Mouse (Mus musculus) C2C12 (cell line): ENCODE measurements around the gene Crocc.

Source experiments
- CTCF ChIP-seq: IDR thresholded peaks from one replicate; pipeline ENCODE4 v1.5.1; 2011; ENCODE audit not compliant: control insufficient read depth, insufficient read depth, insufficient read length
- MAX ChIP-seq: IDR thresholded peaks from one replicate; pipeline ENCODE4 v1.6.1; 2011; ENCODE audit warnings: mild to moderate bottlenecking, control low read depth
- USF1 ChIP-seq: IDR thresholded peaks from one replicate; pipeline ENCODE4 v1.6.1; 2011; ENCODE audit warnings: low read depth, mild to moderate bottlenecking, control low read depth, moderate library complexity

- no peak for TF ChIP-seq CTCF
- no peak for TF ChIP-seq USF1
- TF ChIP-seq MAX, result no peak
These were observed 50.2 kb downstream of the Crocc start, which contains the start of gene Mfap2 for GRCm38 (mm10) chr4:141010118-141010517.
